Mouse (Mus musculus): Measurements from ENCODE around the gene Anxa10. TPM values are rescaled to one million over a fixed set of nuclear protein-coding genes. Genes with fewer than 3 reads are reported as not detected.

Anxa10 gene
- polyA plus RNA-seq, 1 experiment from 2014 or later, result not detected

Other genes with a start within 250 kb of the Anxa10 start
- gene Palld, start 220.5 kb downstream of the Anxa10 start, polyA plus RNA-seq (2015; fragmentation: Nextera tagmentation; extraction: Ambion mirVana), result 24.5 and 25.2 TPM in 2 replicates
- gene Ddx60, start 195.1 kb downstream of the Anxa10 start, polyA plus RNA-seq (2015; fragmentation: Nextera tagmentation; extraction: Ambion mirVana), result 0.42 and 0.54 TPM in 2 replicates